Mouse (Mus musculus): ENCODE data around the gene Fgfr2. TPM values are rescaled to one million over a fixed set of nuclear protein-coding genes. Genes with fewer than 3 reads are reported as not detected.
"Not testable (repeated sequence)": the region's sequence is repeated elsewhere in the genome, so short reads cannot be mapped to it uniquely, and the experiment has no call there.

Gene Fgfr2
- total RNA-seq, 2 experiments from 2014 or later: 1.7 to 3.7 TPM

GRCm38 (mm10) chr7:131074098-131074497 lies 2049.1 kb downstream of the Fgfr2 start:
- ATAC-seq (replicated peaks; ENCODE audit: low FRiP score, poor library complexity, severe bottlenecking): not testable (repeated sequence)

- not testable (repeated sequence) for ATAC-seq (replicated peaks; ENCODE audit: low FRiP score, poor library complexity, severe bottlenecking)
These were observed 2049.7 kb downstream of the Fgfr2 start for GRCm38 (mm10) chr7:131073476-131073875.

GRCm38 (mm10) chr7:131068191-131068590 lies 2055.0 kb downstream of the Fgfr2 start:
- not testable (repeated sequence) for ATAC-seq (replicated peaks; ENCODE audit: low FRiP score, poor library complexity, severe bottlenecking)

GRCm38 (mm10) chr7:131062541-131062940 lies 2060.6 kb downstream of the Fgfr2 start:
- no peak for ATAC-seq (replicated peaks; ENCODE audit: low FRiP score, poor library complexity, severe bottlenecking)

- not testable (repeated sequence) for ATAC-seq (replicated peaks; ENCODE audit: low FRiP score, poor library complexity, severe bottlenecking)
These were observed 2063.3 kb downstream of the Fgfr2 start for GRCm38 (mm10) chr7:131059808-131060207.

- ATAC-seq (replicated peaks; ENCODE audit: low FRiP score, poor library complexity, severe bottlenecking): not testable (repeated sequence)
These were observed 2065.2 kb downstream of the Fgfr2 start for GRCm38 (mm10) chr7:131057918-131058317.

- ATAC-seq (replicated peaks; ENCODE audit: low FRiP score, poor library complexity, severe bottlenecking): no peak
These were observed 2068.3 kb downstream of the Fgfr2 start for GRCm38 (mm10) chr7:131054808-131055370.

- not testable (repeated sequence) for ATAC-seq (replicated peaks; ENCODE audit: low FRiP score, poor library complexity, severe bottlenecking)
These were observed 2073.3 kb downstream of the Fgfr2 start for GRCm38 (mm10) chr7:131049829-131050228.

- not testable (repeated sequence) for ATAC-seq (replicated peaks; ENCODE audit: low FRiP score, poor library complexity, severe bottlenecking)
These were observed 2077.8 kb downstream of the Fgfr2 start for GRCm38 (mm10) chr7:131045258-131045835.

GRCm38 (mm10) chr7:131042657-131043056 lies 2080.5 kb downstream of the Fgfr2 start:
- ATAC-seq (replicated peaks; ENCODE audit: low FRiP score, poor library complexity, severe bottlenecking): no peak

GRCm38 (mm10) chr7:131040760-131041159 lies 2082.4 kb downstream of the Fgfr2 start:
- not testable (repeated sequence) for ATAC-seq (replicated peaks; ENCODE audit: low FRiP score, poor library complexity, severe bottlenecking)

GRCm38 (mm10) chr7:131037083-131037482 lies 2086.1 kb downstream of the Fgfr2 start:
- ATAC-seq (replicated peaks; ENCODE audit: low FRiP score, poor library complexity, severe bottlenecking): no peak

GRCm38 (mm10) chr7:131036396-131036795 lies 2086.8 kb downstream of the Fgfr2 start:
- ATAC-seq (replicated peaks; ENCODE audit: low FRiP score, poor library complexity, severe bottlenecking): no peak

- no peak for ATAC-seq (replicated peaks; ENCODE audit: low FRiP score, poor library complexity, severe bottlenecking)
These were observed 2091.4 kb downstream of the Fgfr2 start, which contains the start of gene Dmbt1 for GRCm38 (mm10) chr7:131031755-131032154. Gene Dmbt1, plus strand, starts transcription at chr7:131032053.

GRCm38 (mm10) chr7:131027557-131027956 lies 2095.6 kb downstream of the Fgfr2 start:
- ATAC-seq (replicated peaks; ENCODE audit: low FRiP score, poor library complexity, severe bottlenecking): no peak

GRCm38 (mm10) chr7:131024807-131025206 lies 2098.3 kb downstream of the Fgfr2 start:
- ATAC-seq (replicated peaks; ENCODE audit: low FRiP score, poor library complexity, severe bottlenecking): no peak

- ATAC-seq (replicated peaks; ENCODE audit: low FRiP score, poor library complexity, severe bottlenecking): no peak
These were observed 2104.0 kb downstream of the Fgfr2 start for GRCm38 (mm10) chr7:131019181-131019580.

GRCm38 (mm10) chr7:131011901-131012300 lies 2111.2 kb downstream of the Fgfr2 start:
- no peak for ATAC-seq (replicated peaks; ENCODE audit: low FRiP score, poor library complexity, severe bottlenecking)

GRCm38 (mm10) chr7:131009178-131009577 lies 2114.0 kb downstream of the Fgfr2 start:
- no peak for ATAC-seq (replicated peaks; ENCODE audit: low FRiP score, poor library complexity, severe bottlenecking)

- ATAC-seq (replicated peaks; ENCODE audit: low FRiP score, poor library complexity, severe bottlenecking): no peak
These were observed 2115.9 kb downstream of the Fgfr2 start for GRCm38 (mm10) chr7:131007221-131007620.

- no peak for ATAC-seq (replicated peaks; ENCODE audit: low FRiP score, poor library complexity, severe bottlenecking)
These were observed 2119.1 kb downstream of the Fgfr2 start for GRCm38 (mm10) chr7:131004071-131004470.
